Mouse (Mus musculus) lung, postnatal 25 days (tissue): ENCODE results near the gene Gucy1b2.

Source experiments
- DNase-seq: peaks from one replicate; pipeline ENCODE4 v3.0.0; 2022; ENCODE audit warnings: low spot score

Gene Gucy1b2

DNA sequence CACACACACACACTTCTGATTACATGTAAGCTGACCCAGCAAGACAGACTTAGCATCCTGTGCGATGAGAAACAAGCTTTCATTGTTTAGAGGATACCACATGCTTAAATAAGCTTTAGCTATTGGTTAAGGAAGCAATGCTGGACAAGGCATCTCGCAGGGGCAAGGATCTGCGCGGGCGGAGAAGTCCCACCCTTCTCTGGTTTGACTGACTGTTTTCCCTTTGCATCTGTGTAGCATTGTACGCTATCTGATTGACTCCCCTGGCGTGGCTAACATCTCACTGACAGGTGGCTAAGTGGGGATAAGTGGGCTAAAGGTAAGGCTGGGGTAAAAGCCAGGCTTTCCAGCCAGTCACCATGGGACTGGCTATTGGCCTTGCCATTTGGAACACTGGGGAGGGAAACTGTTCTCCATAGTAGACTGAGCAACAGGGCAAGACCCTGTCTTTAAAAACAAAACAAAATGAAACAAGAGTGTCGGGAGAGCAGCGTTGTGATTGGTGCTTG is at the start of gene Gucy1b2:
TSS of gene Gucy1b2 (minus strand) at position 51 of the 509 bp plus-strand sequence.
- DNase-seq: no peak

DNA sequence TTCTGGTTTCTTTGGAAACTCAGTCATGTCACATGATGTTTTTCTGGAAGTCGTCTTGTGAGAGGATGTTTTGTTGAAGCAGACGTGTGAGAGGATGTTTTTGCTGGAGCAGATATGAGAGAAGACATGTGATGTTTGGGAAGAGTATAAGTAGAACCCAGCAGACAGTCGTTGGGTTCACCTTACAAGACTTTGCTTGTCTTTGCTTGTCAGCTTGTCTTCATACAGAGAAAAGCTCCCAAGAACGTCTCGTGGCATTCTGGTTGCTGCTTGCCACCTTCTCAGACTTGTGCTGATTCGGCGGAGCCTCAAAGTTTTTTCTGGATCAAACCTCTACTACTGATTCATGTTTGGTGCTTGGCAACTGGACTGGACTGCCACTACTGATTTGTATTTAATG is 41.3 kb upstream of the Gucy1b2 start:
- DNase-seq: no peak

DNA sequence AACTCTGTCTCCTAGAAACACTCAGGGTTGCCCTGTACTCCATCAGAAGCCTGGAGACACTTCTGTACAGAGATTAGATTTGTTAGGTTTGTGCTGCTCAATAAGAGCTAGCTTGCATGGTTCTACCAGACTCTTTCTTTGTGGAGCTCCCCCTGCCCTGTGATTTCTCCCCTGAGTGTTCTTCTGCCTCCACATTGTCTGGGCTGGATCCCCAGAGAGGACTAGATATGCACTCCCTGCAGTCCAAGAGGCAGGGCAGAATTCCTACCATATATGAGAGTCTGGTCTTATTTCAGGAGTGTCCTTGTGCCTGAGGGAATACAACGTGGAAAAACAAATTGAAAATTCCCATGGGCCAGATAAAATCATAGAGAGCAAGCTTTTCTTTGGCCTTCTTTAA is 40.4 kb upstream of the Gucy1b2 start:
- no peak for DNase-seq

DNA sequence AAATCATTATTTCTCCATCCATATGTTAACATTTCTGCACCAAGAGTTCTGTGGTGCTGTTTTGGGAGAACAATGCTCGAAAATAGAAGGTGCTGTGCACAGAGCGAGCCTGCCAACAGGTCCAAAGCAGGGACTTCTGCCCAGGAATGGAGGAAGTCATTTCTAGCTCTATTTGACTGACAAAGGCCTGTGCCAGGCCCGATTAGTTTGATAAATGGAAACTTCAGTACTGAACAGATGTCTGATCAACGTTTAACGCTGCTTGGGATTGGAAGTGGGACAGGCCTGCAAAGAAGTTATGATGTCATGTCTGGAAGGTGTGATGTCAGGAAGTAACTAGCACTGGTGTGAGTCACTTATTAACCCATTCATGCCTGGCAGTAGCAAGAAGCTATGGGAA is 37.4 kb upstream of the Gucy1b2 start:
- DNase-seq: no peak

DNA sequence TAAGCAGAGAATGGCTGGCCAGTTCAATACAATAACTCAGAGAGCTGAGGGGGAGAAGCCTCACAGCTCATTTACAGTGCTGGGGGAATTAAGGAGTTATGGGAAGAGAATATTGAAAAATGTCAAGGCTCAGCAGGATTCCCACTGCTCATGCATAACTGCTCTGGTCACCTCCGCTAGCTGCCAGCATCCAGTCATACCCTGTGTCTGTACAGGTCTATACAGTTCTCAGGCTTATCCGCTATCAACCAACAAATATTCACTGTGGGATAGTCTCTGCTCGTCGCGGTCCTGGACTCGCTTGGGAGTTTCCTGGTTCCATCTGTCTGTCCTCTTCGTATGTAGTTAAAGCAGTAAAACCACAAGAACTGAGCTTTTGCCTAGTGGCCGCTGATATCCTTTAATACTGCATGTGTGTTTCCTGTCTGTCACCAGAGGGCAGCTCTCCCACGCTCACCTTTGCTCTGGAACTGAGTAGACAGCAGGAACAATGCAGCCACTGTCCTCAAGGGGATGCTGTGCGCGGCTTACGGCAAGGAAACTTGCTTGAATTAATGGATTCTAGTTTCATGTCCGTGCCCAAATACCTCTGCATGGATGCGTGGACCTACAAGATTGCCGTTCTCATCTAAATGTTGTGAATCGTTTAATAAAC is 36.2 kb upstream of the Gucy1b2 start:
- peak; percentile 68 for DNase-seq

DNA sequence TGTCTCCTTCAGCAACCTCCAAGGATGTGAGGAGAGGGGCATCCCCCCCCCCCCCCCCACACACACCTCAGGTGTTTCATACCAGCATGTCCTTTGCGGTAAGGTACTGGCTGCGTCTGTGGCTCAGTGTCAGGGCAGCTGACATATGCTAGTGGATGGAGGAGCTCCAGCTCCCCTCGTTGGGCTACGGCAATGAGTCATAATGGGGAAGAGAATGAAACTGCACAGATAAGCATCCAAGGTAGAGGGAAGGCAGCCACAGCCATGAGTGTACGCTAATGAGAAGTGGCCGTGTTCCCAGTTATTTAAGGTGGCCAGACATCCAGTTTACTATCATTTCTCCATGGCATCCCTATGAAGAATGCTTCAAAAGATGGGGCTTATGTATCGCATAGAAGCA is 32.2 kb upstream of the Gucy1b2 start:
- no peak for DNase-seq

DNA sequence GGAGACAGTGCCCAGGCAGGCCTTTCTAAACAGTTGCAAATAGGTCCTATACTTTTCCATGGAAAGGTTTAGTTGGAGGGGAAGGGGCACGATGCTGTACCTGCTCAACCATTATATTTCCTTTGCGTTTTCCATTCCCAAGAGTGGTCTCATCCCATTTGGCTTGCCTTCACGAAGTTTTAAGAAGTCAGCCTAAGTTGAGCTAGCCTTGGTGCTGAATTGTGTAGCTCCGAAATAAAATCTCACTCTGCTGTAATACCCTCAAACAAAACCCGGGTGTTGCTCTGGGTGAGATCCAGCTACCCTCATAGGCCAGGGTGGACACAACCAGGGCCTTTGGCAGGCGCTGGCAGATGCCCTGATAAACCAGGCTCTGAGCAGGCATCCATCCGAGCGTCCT is 25.3 kb upstream of the Gucy1b2 start:
- no peak for DNase-seq

DNA sequence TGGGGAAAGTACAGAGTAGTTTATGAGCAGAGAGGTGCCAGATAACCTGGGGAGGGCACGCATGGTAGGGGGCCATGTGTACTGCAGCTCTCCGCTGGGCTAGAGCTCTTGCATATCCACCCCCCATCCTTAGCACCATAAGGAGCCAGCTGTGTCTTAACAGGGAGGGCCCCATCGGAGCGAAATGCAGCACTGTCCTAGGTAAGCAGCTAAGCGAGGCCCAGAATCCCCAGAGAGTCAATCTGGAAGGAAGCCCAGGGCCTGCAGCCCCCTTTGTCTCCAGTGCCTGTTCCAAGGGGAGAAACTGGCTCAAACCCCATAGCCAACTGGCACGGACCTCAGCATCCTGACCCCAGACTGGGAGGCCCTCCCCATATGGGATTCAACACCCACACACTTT is 23.3 kb upstream of the Gucy1b2 start:
- no peak for DNase-seq

DNA sequence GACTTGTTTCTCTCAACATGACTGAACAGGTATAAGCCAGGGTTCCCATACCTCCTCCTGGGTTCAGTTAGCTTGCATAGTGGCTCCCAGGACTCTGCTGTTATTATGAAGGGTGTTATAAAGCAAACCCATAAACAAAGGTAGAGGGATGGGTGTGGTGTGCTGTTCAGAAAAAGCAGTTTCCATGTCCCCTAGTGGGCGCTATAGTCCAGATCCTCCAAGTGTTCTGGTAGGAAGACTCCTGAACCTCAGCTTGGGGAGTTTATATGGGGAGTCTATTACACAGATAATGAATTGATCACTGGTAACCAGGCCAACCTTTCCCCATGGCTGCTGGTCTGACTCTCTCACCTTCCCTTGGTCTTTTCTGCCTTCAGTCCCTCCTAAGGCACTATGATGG is 18.4 kb upstream of the Gucy1b2 start:
- no peak for DNase-seq

DNA sequence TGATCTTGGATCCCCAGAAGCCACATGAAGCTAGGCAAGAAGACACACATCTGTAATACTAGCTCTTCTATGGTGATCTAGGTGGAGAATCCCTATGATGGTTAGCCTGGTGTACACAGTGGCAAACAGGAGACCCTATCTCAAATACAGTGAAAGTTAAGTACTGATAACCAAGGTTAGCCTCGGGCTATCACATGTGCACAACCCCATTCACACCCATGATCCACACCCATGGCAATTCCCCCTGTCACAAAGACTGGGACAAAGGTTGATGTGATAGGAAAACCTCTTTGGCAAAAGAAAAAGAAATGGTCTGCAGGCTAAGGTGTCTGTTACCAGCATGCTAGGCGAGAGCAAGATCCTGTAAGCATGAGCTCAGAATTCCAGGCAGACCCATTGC is 16.0 kb upstream of the Gucy1b2 start:
- no peak for DNase-seq

DNA sequence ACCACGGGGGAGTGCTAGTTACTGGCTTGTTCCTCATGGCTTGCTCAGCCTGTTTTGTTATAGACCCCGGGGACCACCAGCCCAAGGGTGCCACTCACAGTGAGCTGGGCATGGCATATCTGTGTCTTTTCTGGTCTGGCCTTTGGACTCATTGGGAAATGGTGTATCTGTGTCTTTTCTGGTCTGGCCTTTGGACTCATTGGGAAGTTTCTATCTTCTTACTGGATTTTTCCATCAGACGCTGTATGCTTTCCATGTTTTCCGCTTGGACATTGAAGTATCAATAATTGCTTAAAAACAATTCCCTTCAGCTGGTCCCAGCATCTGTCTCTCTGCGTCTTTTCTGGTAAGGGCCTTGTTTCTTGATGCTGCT is 12.7 kb upstream of the Gucy1b2 start:
- no peak for DNase-seq

DNA sequence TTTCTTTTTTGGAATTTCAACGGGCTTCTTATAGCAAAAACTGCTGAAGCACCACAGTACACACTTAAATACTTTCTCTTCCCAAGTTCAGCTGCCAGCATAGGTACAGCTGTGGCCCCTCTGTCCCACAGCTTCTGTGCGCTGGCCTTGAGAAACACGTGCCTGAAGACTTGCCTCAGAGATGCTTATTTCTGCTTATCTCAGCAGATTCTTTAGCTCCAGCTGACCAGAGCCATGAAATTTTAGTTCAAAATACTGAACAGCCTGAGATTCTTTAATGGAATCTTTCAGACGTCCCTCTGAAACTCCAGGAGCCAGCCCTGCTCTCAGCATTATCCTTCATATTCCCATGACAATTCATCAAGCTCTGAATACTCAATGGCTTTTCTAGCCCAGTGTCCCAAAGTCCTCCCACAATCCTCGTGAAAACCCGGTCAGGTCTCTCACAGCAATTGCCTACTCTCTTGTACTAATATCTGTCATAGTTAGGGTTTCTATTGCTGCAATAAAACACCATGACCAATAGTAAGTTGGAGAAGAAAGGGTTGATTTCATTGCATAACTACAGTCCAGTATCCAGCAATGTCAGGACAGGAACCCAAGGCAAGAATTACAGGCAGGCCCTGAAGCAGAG is 12.1 kb upstream of the Gucy1b2 start:
- no peak for DNase-seq

DNA sequence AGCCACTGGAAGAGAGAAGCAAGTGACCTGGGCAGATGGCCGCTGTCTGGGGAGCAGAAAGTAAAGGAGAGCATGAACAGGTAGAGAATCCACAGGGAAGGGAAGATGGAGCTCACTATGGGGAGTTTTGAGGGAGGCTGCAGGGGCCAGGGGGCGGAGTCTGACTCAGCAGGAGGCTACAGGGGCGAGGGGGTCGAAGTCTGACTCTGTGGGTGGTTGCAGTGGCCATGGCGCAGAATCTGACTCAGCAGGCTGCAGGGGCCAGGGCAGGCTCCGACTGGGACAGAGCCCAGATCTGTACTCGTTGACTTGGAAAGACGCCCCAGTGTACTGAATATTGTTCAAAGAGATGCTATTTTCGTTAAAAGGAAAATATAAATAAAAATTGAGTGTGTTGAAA is 8.9 kb upstream of the Gucy1b2 start:
- no peak for DNase-seq

DNA sequence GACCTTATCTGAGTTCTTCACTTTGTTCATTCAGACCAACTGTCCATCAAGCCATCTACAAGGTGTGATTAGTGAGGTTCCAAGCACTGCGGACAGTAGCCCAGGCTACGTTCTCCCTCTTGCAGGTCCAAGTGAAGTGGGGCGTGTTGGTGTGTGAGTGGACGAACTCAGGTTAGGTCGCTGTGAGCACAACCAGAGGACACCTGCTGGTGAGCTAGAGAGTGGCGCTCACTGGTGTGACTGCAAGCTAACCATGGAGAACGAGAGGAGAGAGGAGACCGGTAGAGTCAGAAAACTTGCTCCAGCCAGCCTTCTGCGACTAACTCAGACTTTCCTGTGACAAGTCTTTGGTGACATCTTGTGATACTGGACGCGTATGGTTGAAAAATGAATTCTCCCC is 3.5 kb upstream of the Gucy1b2 start:
- no peak for DNase-seq

DNA sequence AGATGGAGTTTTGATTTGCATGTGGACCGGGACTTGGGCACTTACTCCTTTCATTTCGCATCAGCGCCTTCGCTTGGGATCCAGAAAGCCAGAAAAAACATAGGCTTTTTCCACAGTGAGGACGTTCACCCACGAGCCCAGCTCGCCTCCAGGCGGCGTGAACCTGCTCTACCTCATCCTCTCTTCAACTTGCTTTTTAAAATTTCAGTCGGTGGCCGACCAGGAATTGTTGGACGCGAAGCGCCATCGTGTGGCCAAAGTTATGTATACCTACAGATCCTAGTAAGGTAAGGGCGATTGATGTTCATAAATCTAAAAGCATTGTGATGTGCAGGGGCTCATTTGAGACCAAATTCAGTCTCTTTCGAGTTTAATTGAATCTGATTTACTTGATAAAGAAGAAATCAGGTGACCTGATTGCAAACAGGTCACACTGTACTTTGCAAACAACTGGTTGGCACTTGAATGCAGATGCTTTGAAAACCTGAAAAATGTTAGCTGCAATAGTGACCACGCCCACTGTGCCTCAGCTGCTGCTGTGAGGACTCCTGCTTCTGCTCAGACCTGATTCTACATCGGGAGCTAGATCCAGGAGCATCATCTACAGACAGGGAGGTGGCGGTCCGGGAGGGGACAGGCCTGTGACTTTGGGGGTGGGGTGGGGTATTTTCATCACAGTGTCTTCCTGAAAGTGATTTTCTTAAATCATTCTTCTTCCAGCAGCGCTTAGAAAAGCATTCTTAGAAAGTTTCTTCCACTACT is 1.5 kb upstream of the Gucy1b2 start:
- peak; percentile 80 for DNase-seq

DNA sequence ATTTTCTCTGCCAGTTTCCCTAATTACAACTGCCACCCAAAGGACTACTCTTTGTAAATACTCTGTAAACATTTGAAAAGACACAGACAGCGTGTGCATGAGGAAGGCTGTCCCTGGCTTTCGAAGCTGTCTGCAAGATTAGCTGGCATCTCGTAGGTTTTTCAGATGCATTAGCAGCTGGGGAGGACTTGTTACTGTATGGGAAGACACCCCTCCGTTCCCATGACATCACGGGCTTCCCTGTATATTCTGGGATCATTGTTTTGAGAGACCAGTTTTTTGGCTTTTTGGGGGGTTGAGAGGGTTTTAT is 564 bp downstream of the Gucy1b2 start:
- DNase-seq: no peak

DNA sequence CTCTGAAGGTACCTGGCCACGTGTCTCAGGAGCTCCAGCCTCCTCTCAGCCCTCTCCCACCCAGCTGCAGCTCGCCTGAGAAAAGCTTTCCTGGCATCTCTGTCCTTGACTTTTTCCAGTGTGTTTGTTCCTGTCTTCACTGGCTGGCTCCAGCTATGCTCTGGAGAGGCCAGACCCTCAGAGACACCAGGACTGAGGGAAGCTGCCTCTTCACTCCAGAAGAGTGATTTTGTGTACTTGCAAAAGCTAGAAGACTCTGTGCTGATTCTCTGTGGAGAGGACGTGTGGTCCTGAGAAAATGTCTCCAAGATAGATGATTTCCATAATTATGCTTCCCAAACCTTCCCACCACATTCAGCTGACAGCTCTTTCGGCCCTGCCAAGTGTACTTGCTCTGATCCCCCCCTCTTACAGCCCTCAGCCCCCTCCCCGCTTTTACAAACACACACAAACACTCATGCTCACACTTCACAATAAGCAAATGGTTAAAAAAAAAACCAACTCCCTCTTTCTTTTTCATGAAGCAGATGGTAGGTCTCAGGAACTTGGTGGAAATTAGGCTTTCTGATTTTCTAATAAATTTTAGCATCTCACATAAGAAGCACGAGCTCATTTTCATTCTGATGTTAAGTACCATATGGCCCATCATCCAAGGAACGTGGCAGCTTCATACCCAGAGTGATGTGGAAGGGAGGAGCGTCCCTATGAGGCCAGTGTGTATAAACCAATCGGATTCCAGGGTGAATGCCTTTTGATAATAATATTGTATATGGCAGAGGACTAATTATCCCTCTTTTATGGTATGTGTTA is 1.1 kb downstream of the Gucy1b2 start:
- no peak for DNase-seq

DNA sequence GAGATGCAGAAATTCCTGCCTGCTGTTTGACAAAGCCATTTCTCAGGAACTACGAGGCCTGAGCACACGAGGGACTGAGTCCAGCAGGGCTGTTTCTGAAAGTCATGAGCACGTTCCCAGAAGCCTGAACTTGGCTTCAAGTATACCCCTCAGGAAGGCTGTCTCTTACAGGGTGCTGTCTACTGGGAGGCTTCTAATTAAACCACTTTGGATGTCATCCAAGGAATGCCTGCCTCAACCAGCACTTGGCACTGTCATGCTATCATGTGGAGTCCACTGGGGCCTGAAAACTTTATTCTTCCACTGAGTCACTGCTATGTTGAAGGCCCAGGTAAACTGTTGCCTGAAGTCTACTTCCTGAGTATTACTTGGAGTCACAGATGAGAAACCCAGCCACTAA is 2.0 kb downstream of the Gucy1b2 start:
- no peak for DNase-seq

DNA sequence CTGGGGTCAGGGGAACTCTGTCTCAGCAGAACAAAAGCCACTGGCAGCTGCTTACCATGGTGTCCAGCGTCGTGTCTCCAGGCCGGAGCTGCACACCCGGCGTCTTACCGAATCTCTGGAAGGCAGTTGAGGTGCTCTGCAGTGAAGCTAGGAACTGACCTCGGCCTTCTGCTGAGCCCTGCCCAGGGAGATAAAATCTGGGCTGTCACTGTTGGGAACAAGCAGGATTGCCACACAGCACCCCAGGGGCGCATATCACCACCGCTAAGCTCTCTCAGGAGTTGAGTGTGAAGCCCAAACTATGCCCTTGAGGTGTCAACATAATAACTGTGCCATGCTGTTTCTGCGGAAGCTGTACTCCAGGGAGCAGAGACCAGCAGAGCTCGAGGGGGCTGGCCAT is 2.8 kb downstream of the Gucy1b2 start:
- no peak for DNase-seq

DNA sequence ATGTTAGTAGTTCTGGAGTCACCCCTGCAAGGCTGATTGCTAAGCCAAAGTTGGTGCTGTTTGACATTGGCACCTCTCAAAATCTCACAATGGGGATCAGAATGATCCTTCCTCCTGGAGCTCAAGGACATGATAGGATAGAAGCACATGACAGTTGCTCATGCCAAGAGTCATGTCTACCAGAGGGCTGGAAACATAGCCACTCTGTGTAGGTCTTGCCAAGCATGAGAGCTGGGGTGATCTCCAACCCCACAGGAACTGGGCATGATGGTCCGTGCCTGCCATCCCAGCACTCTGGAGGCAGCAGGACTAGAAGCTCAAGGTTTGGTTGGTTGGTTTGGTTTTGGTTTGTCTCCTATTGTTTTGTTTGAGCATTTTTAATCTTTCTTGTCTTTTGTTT is 5.4 kb downstream of the Gucy1b2 start:
- no peak for DNase-seq

DNA sequence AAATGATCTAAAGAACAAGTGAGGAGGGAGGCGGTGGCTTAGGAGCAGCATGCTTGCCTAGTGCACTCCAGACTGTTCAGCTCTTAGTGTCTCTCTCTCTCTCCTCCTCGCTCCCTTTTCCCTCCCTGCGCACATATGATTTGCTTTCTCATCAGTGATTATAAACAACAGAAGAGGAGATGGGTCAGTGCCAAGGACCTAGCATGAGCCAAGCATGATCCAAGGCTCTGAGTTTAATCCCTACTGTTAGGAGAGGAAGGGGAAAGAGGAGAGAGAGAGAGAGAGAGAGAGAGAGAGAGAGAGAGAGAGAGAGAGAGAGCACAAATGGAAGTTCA is 8.9 kb downstream of the Gucy1b2 start:
- no peak for DNase-seq

DNA sequence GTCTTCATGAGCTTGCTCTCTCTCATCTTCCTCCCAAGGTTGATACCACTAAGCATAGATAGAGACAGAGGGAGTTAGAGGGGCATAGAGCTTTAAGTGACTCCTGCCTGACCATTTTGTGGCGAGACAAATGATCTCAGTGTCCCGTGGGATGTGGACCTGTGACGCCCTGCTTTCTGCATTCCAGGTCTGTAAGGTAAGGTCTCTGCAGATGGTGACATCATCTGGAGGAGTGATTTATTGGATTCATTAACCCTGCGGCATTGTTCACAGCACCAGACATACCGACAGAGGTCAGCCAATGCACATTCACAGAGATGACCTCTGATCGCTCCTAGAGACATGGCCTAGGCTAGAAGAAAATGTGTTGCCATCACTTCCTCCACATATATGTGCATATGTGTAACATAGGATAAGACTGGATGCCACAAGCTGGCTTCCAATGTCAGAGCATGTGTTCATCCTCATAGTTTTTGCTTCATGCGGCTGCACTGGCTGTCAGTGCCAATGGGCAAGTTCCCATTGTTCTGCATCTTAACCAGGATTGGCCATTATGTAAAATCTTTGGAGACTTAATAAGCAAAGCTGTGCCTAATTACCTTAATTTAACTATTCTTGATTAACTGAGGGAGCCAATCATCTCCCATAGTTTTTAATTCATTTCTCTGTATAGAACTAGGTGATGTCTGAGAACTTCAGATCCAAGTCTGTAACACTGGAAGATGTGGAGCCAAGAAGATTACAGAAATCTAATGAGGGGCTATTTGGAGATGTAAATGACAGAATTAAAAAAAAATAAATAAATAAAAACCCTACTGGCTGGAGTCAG is 9.5 kb downstream of the Gucy1b2 start:
- no peak for DNase-seq
